Mouse (Mus musculus): ENCODE measurements around the gene Hat1.
"Not testable (repeated sequence)": the region's sequence is repeated elsewhere in the genome, so short reads cannot be mapped to it uniquely, and the experiment has no call there.

Gene Hat1

GRCm38 (mm10) chr2:71388951-71389763 lies at the start of gene Hat1:
Hat1 (plus strand) TSS chr2:71388958.
- peak; percentile 99 for DNase-seq

GRCm38 (mm10) chr2:71340126-71340525 lies 48.6 kb upstream of the Hat1 start:
- DNase-seq = no peak

- DNase-seq = no peak
These were observed 44.7 kb upstream of the Hat1 start for GRCm38 (mm10) chr2:71343884-71344640.

GRCm38 (mm10) chr2:71347160-71347559 lies 41.6 kb upstream of the Hat1 start:
- DNase-seq = no peak

- DNase-seq = no peak
These were observed 40.8 kb upstream of the Hat1 start for GRCm38 (mm10) chr2:71347732-71348490.

GRCm38 (mm10) chr2:71349511-71349910 lies 39.2 kb upstream of the Hat1 start:
- DNase-seq = no peak

- no peak for DNase-seq
These were observed 38.6 kb upstream of the Hat1 start for GRCm38 (mm10) chr2:71350181-71350580.

GRCm38 (mm10) chr2:71350904-71351726 lies 37.6 kb upstream of the Hat1 start:
- DNase-seq = no peak

GRCm38 (mm10) chr2:71351727-71351987 lies 37.1 kb upstream of the Hat1 start:
- DNase-seq = no peak

GRCm38 (mm10) chr2:71353306-71354054 lies 35.3 kb upstream of the Hat1 start:
- no peak for DNase-seq

GRCm38 (mm10) chr2:71354055-71354425 lies 34.7 kb upstream of the Hat1 start:
- DNase-seq = no peak

GRCm38 (mm10) chr2:71358347-71358746 lies 30.4 kb upstream of the Hat1 start:
- no peak for DNase-seq

- no peak for DNase-seq
These were observed 28.6 kb upstream of the Hat1 start for GRCm38 (mm10) chr2:71360192-71360591.

GRCm38 (mm10) chr2:71366618-71367124 lies 22.1 kb upstream of the Hat1 start:
- no peak for DNase-seq

GRCm38 (mm10) chr2:71367125-71367880 lies 21.5 kb upstream of the Hat1 start, which contains the start of gene Slc25a12:
Slc25a12 (minus strand) TSS chr2:71367749.
- DNase-seq = peak; percentile 92

- peak; percentile 5 for DNase-seq
These were observed 20.7 kb upstream of the Hat1 start for GRCm38 (mm10) chr2:71368086-71368485.

- DNase-seq = no peak
These were observed 17.0 kb upstream of the Hat1 start for GRCm38 (mm10) chr2:71371790-71372189.

- DNase-seq = not testable (repeated sequence)
These were observed 16.5 kb upstream of the Hat1 start for GRCm38 (mm10) chr2:71372261-71372660.

GRCm38 (mm10) chr2:71374275-71375155 lies 14.2 kb upstream of the Hat1 start:
- no peak for DNase-seq

GRCm38 (mm10) chr2:71376433-71376906 lies 12.3 kb upstream of the Hat1 start:
- peak; percentile 12 for DNase-seq
